Mouse (Mus musculus): ENCODE data around the gene Ank3. TPM values are rescaled to one million over a fixed set of nuclear protein-coding genes. Genes with fewer than 3 reads are reported as not detected.

Gene Ank3
- polyA plus RNA-seq, 1 experiment from 2014 or later, result 48.9 TPM

DNA sequence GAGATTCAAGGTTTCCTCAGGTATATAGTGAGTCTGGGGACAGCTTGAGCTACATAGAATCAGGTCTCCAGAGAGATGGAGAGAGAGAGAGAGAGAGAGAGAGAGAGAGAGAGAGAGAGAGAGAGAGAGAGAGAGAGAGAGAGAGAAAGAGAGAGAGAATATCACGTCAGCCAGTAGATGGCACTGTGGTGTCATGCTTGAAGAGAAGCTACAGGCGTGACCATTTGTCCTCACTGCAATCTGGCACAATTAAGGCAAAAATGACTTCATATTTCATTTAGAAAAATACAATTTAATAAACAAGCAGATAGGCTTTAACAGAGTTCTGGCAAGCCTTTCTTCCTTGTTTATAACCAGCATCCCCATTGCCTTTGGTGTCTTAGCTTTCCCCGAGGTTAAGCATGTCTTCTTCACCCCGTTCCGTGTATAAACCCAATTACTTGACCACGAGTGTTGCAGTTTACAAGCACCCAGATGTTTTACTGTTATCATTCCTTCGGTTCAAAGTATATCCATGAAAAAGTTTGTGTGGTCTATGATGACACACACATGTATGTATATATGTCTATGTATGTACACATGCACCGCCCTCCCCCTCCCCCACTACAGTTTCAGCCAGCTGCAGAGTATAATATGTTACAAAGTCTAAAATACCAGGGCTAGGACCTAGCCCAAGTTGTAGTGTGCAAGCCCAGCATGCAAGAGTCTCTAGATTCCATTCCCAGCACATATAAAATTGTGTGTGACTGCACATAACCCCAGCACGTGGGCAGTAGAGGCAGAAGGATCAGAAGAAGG, 53.8 kb downstream of the Ank3 start:
- Histone ChIP-seq H3K27ac (ENCODE audit: low read depth, low read length) (no peak overlapping the region), H3K4me1 (ENCODE audit: control insufficient read depth, insufficient read depth, low read length) (no peaks in the 10 kb centered on the region), H3K9ac (ENCODE audit: low read depth, low read length) (no peak overlapping the region), H3K4me3 (ENCODE audit: low read depth, low read length) (no peak overlapping the region), H3K9me3 (replicated peaks; ENCODE audit: control insufficient read depth, low read length) (no peaks in the 10 kb centered on the region), H3K4me2 (no peak overlapping the region), H3K36me3 (ENCODE audit: control insufficient read depth, insufficient read depth, low read length) (no peaks in the 10 kb centered on the region), H3K27me3 (ENCODE audit: control insufficient read depth, insufficient read depth, low read length) (no peaks in the 10 kb centered on the region)
- WGBS (ENCODE audit: insufficient replicate concordance), result 55% methylated on average over 9 of the region's 9 CpGs
- ATAC-seq (replicated peaks; ENCODE audit: insufficient number of reproducible peaks, low FRiP score, low TSS enrichment), result no peak

DNA sequence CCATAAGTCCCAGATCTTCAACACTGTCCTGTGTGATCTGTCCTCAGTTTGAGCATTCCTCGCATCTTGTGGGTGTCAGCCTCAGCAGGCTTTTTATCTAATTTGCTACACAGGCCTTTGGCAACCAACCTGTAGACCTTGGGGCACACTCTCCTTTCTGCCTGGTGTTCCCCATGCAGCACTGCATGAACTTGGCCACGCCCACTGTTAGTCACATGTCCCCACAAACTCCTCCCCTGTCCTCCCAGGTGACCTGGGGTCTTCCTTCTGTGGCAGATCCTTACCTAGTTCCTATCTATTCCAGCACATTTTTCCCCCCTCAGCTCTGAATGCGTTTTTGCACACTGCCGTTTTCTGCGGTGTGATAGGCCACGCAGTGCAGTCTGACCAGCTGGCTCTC, 55.0 kb downstream of the Ank3 start:
- Histone ChIP-seq H3K9me3 (replicated peaks; ENCODE audit: control insufficient read depth, low read length) (no peaks in the 10 kb centered on the region), H3K4me1 (ENCODE audit: control insufficient read depth, insufficient read depth, low read length) (no peaks in the 10 kb centered on the region), H3K4me2 (no peak overlapping the region), H3K4me3 (ENCODE audit: low read depth, low read length) (no peak overlapping the region), H3K36me3 (ENCODE audit: control insufficient read depth, insufficient read depth, low read length) (no peaks in the 10 kb centered on the region), H3K27me3 (ENCODE audit: control insufficient read depth, insufficient read depth, low read length) (no peaks in the 10 kb centered on the region), H3K9ac (ENCODE audit: low read depth, low read length) (no peak overlapping the region), H3K27ac (ENCODE audit: low read depth, low read length) (no peak overlapping the region)
- ATAC-seq (replicated peaks; ENCODE audit: insufficient number of reproducible peaks, low FRiP score, low TSS enrichment), result no peak
- 83% methylated on average over 6 of the region's 6 CpGs for WGBS (ENCODE audit: insufficient replicate concordance)

DNA sequence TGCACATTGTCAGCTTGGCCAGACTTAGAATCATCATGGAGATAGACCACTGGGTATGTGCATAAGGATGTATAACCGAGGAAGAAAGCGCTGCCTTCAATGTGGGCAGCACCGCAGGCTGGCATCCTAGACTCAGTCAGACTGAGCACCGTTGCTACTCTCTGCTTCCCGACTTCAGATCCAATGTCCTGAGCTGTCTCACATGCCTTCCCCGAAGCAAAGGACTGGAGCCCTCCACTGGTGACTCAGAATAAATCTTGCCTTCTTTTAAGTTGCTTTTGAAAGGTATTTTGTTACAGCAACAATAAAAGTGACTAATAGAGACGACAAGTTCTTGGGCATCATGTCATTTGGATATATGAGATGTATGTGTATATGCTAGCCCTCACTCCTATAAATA, 55.9 kb downstream of the Ank3 start:
- Histone ChIP-seq H3K36me3 (ENCODE audit: control insufficient read depth, insufficient read depth, low read length) (no peaks in the 10 kb centered on the region), H3K27ac (ENCODE audit: low read depth, low read length) (no peak overlapping the region), H3K4me3 (ENCODE audit: low read depth, low read length) (no peak overlapping the region), H3K4me1 (ENCODE audit: control insufficient read depth, insufficient read depth, low read length) (no peaks in the 10 kb centered on the region), H3K9ac (ENCODE audit: low read depth, low read length) (no peak overlapping the region), H3K9me3 (replicated peaks; ENCODE audit: control insufficient read depth, low read length) (no peaks in the 10 kb centered on the region), H3K27me3 (ENCODE audit: control insufficient read depth, insufficient read depth, low read length) (no peaks in the 10 kb centered on the region), H3K4me2 (no peak overlapping the region)
- 66% methylated on average over 7 of the region's 7 CpGs for WGBS (ENCODE audit: insufficient replicate concordance)
- ATAC-seq (replicated peaks; ENCODE audit: insufficient number of reproducible peaks, low FRiP score, low TSS enrichment), result no peak

DNA sequence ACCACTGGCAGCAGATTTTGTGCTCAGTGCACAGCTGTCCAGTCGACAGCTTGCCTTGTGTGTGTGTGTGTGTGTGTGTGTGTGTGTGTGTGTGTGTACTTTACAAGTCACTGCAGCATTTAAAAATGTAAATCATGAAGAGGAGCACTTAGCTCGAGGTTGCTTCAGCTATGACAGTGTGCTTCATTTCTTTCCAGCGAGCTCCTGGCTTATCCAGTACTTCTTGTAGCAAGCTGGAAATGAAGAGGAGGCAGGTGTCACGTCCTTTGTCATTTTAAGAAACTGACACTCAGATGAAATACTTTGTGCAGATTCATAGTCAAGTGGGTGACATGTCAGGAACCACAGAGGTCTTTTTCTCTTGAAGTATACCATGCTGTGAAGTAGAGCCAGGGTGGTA, 66.3 kb downstream of the Ank3 start:
- no peak for ATAC-seq (replicated peaks; ENCODE audit: insufficient number of reproducible peaks, low FRiP score, low TSS enrichment)
- WGBS (ENCODE audit: insufficient replicate concordance), result 58% methylated on average over 4 of the region's 4 CpGs

DNA sequence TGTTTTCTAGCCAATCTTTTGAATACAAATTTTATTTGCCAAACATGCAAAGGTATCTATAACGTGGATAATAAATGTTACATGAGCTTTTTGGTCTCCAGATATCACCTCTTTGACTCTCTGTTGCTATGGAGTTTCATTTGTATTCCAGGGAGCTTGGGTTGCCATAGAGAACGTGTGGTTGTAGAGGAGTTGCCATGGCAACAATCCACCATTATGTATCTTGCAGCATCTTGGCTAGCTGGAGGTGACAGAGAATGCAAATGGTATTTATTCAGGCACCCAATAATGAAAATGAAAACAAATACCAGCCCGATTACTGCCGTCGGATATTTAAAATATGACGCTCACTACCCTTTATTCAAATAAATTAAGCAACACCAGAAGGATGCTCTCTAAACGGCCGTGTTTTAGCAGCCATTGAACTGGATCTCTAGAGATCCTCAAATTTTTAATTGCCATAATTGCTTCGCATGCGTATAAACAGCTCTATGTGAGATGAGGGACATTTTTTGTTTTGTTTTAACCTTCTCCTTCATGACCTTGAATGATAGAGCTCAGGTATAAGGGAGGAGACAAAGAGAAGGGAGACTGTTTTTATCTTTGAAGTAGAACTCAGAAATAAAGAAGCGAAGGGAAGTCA, 67.1 kb downstream of the Ank3 start:
- no peak for ATAC-seq (replicated peaks; ENCODE audit: insufficient number of reproducible peaks, low FRiP score, low TSS enrichment)
- H3K9me3 ChIP-seq (replicated peaks; ENCODE audit: control insufficient read depth, low read length), result no peaks in the 10 kb centered on the region
- no peak overlapping the region for H3K9ac ChIP-seq (ENCODE audit: low read depth, low read length)
- no peaks in the 10 kb centered on the region for H3K4me1 ChIP-seq (ENCODE audit: control insufficient read depth, insufficient read depth, low read length)
- H3K27ac ChIP-seq (ENCODE audit: low read depth, low read length), result no peak overlapping the region
- WGBS (ENCODE audit: insufficient replicate concordance), result 71% methylated on average over 11 of the region's 11 CpGs
- H3K36me3 ChIP-seq (ENCODE audit: control insufficient read depth, insufficient read depth, low read length), result no peaks in the 10 kb centered on the region
- no peaks in the 10 kb centered on the region for H3K27me3 ChIP-seq (ENCODE audit: control insufficient read depth, insufficient read depth, low read length)
- no peak overlapping the region for H3K4me3 ChIP-seq (ENCODE audit: low read depth, low read length)
- no peak overlapping the region for H3K4me2 ChIP-seq

More for the DNA sequence above, 66.3 kb downstream of the Ank3 start:
- Histone ChIP-seq H3K36me3 (ENCODE audit: control insufficient read depth, insufficient read depth, low read length) (no peaks in the 10 kb centered on the region), H3K27me3 (ENCODE audit: control insufficient read depth, insufficient read depth, low read length) (no peaks in the 10 kb centered on the region), H3K4me2 (no peak overlapping the region), H3K4me1 (ENCODE audit: control insufficient read depth, insufficient read depth, low read length) (no peaks in the 10 kb centered on the region), H3K9me3 (replicated peaks; ENCODE audit: control insufficient read depth, low read length) (no peaks in the 10 kb centered on the region), H3K4me3 (ENCODE audit: low read depth, low read length) (no peak overlapping the region), H3K27ac (ENCODE audit: low read depth, low read length) (no peak overlapping the region), H3K9ac (ENCODE audit: low read depth, low read length) (no peak overlapping the region)

DNA sequence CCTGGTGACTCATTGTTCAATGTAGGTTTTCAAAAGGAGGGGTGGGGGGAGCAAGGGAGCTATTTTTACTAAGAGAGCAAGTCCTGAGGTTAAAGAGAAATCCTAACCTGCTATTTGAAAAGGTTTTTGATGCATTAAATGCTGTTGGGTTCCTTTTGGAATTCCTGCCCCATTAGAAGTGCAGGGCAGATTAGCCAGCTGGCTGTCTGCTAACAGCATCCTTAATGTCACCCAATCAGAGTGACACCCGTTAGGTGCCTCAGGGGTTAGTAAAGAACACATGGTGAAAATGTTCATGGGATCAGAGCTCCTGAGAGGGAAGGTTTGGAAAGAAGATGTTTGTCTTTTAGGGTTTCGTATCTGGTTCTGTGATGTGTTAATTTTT, 67.6 kb downstream of the Ank3 start:
- H3K9me3 ChIP-seq (replicated peaks; ENCODE audit: control insufficient read depth, low read length), result no peaks in the 10 kb centered on the region
- no peaks in the 10 kb centered on the region for H3K4me1 ChIP-seq (ENCODE audit: control insufficient read depth, insufficient read depth, low read length)
- 61% methylated on average over 2 of the region's 2 CpGs for WGBS (ENCODE audit: insufficient replicate concordance)

DNA sequence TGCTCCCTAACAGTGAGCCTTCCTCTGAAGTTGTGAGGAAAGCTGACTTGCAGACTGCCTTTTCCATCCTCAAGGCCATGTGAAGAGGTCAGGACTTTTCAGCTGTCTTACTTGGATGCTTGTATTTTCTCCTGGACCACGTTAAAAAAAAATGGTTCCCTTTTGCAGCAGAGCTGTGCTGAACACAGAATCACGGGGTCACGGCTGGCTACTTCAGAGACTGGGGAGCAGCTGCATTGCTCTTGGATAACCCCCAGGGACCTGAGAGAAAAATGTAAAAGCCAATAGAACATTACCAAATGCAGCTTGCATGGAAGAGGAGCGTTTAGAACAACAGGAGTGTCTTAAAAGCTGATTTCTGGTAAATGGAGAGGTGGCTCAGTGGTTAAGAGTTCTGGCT, 68.0 kb downstream of the Ank3 start:
- no peak overlapping the region for H3K4me3 ChIP-seq (ENCODE audit: low read depth, low read length)
- no peak overlapping the region for H3K4me2 ChIP-seq
- WGBS (ENCODE audit: insufficient replicate concordance), result 61% methylated on average over 4 of the region's 4 CpGs
- no peaks in the 10 kb centered on the region for H3K36me3 ChIP-seq (ENCODE audit: control insufficient read depth, insufficient read depth, low read length)
- no peaks in the 10 kb centered on the region for H3K4me1 ChIP-seq (ENCODE audit: control insufficient read depth, insufficient read depth, low read length)
- H3K9me3 ChIP-seq (replicated peaks; ENCODE audit: control insufficient read depth, low read length), result no peaks in the 10 kb centered on the region
- H3K27ac ChIP-seq (ENCODE audit: low read depth, low read length), result no peak overlapping the region
- no peak for ATAC-seq (replicated peaks; ENCODE audit: insufficient number of reproducible peaks, low FRiP score, low TSS enrichment)
- H3K27me3 ChIP-seq (ENCODE audit: control insufficient read depth, insufficient read depth, low read length), result no peaks in the 10 kb centered on the region
- no peak overlapping the region for H3K9ac ChIP-seq (ENCODE audit: low read depth, low read length)

More for the DNA sequence above, 67.6 kb downstream of the Ank3 start:
- Histone ChIP-seq H3K4me2 (no peak overlapping the region), H3K27ac (ENCODE audit: low read depth, low read length) (no peak overlapping the region), H3K4me3 (ENCODE audit: low read depth, low read length) (no peak overlapping the region), H3K9ac (ENCODE audit: low read depth, low read length) (no peak overlapping the region), H3K36me3 (ENCODE audit: control insufficient read depth, insufficient read depth, low read length) (no peaks in the 10 kb centered on the region), H3K27me3 (ENCODE audit: control insufficient read depth, insufficient read depth, low read length) (no peaks in the 10 kb centered on the region)
- no peak for ATAC-seq (replicated peaks; ENCODE audit: insufficient number of reproducible peaks, low FRiP score, low TSS enrichment)

DNA sequence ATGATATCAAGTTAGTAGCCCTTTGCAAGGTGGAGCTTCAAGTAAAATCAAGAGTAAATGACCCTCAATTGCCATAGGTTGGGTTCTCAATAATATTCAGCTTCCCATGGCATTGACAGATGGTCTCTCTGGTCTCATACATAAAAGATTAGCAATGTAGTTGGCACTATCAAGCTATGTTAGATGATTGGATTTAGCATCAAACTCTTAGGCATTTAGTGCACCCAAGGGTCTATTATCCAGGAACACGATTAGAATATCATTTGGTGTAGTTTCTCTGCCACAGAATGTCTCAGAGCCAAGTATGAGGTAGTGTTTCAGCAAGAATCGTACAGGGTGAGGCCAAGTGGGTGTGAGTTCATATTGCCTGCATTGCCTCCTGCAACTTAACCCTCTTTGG, 68.6 kb downstream of the Ank3 start:
- H3K27me3 ChIP-seq (ENCODE audit: control insufficient read depth, insufficient read depth, low read length), result no peaks in the 10 kb centered on the region
- H3K4me1 ChIP-seq (ENCODE audit: control insufficient read depth, insufficient read depth, low read length), result no peaks in the 10 kb centered on the region
- no peaks in the 10 kb centered on the region for H3K36me3 ChIP-seq (ENCODE audit: control insufficient read depth, insufficient read depth, low read length)
- H3K9ac ChIP-seq (ENCODE audit: low read depth, low read length), result no peak overlapping the region
- no peak overlapping the region for H3K27ac ChIP-seq (ENCODE audit: low read depth, low read length)
- H3K4me2 ChIP-seq, result no peak overlapping the region
- WGBS (ENCODE audit: insufficient replicate concordance), result 60% methylated on average over 2 of the region's 2 CpGs
- H3K4me3 ChIP-seq (ENCODE audit: low read depth, low read length), result no peak overlapping the region
- H3K9me3 ChIP-seq (replicated peaks; ENCODE audit: control insufficient read depth, low read length), result no peaks in the 10 kb centered on the region
- ATAC-seq (replicated peaks; ENCODE audit: insufficient number of reproducible peaks, low FRiP score, low TSS enrichment), result no peak

DNA sequence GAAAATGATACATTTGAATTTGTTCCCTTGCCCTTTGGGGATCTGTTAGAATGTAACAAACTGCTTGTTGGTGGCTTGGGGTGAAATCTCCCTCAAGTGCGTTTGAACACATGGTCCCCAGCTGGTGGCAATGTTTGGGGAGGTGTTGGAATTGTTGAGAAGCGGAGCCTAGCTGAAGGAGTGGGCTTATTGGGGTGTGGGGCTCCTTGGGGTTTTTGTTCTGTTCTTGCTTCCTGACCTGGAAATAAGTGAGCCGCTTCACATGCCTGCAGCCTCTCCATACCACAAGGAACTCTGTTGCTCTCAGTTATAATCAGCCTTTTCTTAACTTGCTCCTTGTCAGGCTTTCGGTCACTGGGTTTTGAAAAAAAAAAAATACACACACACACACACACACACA, 73.3 kb downstream of the Ank3 start:
- Histone ChIP-seq H3K36me3 (ENCODE audit: control insufficient read depth, insufficient read depth, low read length) (no peaks in the 10 kb centered on the region), H3K4me1 (ENCODE audit: control insufficient read depth, insufficient read depth, low read length) (no peaks in the 10 kb centered on the region), H3K4me2 (no peak overlapping the region), H3K27ac (ENCODE audit: low read depth, low read length) (no peak overlapping the region), H3K9ac (ENCODE audit: low read depth, low read length) (no peak overlapping the region), H3K27me3 (ENCODE audit: control insufficient read depth, insufficient read depth, low read length) (no peaks in the 10 kb centered on the region), H3K4me3 (ENCODE audit: low read depth, low read length) (no peak overlapping the region), H3K9me3 (replicated peaks; ENCODE audit: control insufficient read depth, low read length) (no peaks in the 10 kb centered on the region)
- no peak for ATAC-seq (replicated peaks; ENCODE audit: insufficient number of reproducible peaks, low FRiP score, low TSS enrichment)
- WGBS (ENCODE audit: insufficient replicate concordance), result 76% methylated on average over 4 of the region's 4 CpGs
